Mouse (Mus musculus) kidney, embryonic 14.5 days (tissue): ENCODE results near the gene Dnajc28. TPM values are rescaled to one million over a fixed set of nuclear protein-coding genes. Genes with fewer than 3 reads are reported as not detected.
A peak's percentile ranks its signal among the peaks of the same experiment; 100 is the strongest.

Experiments used
- ATAC-seq: fragments of 200-750 bp; cut with Nextera tagmentation; 2 replicates; pipeline ENCODE4 v1.8.0; 2017; ENCODE audit warnings: moderate number of reproducible peaks, mild to moderate bottlenecking, moderate TSS enrichment, moderate library complexity; ENCODE audit not compliant: low FRiP score, low TSS enrichment
- H3K27ac ChIP-seq: fragments of 300-500 bp; sonication (generic); 2 replicates; pipeline ENCODE4 v1.5.1; 2014; ENCODE audit warnings: low read depth, mild to moderate bottlenecking, low read length, moderate library complexity, mixed read lengths
- H3K27me3 ChIP-seq: fragments of 300-500 bp; sonication (generic); 2 replicates; pipeline ENCODE4 v1.6.1; 2014; ENCODE audit warnings: mild to moderate bottlenecking, low read length; ENCODE audit not compliant: control insufficient read depth, insufficient read depth
- H3K36me3 ChIP-seq: fragments of 300-500 bp; sonication (generic); 2 replicates; pipeline ENCODE4 v1.6.1; 2014; ENCODE audit warnings: low read length, mixed read lengths; ENCODE audit not compliant: control insufficient read depth, insufficient read depth
- H3K4me1 ChIP-seq: fragments of 300-500 bp; sonication (generic); 2 replicates; pipeline ENCODE4 v1.6.1; 2014; ENCODE audit warnings: low read length, mixed read lengths; ENCODE audit not compliant: control insufficient read depth, insufficient read depth
- H3K4me2 ChIP-seq: fragments of 300-500 bp; sonication (generic); replicated peaks from 2 replicates; pipeline ENCODE4 v1.6.1; 2014; ENCODE audit warnings: low read depth, mild to moderate bottlenecking, low read length
- H3K4me3 ChIP-seq: fragments of 300-500 bp; sonication (generic); 2 replicates; pipeline ENCODE4 v1.5.1; 2014; ENCODE audit warnings: mild to moderate bottlenecking, low read length
- H3K9ac ChIP-seq: fragments of 300-500 bp; sonication (generic); 2 replicates; pipeline ENCODE4 v1.6.1; 2014; ENCODE audit warnings: low read depth, mild to moderate bottlenecking, low read length, moderate library complexity
- H3K9me3 ChIP-seq: fragments of 300-500 bp; sonication (generic); 2 replicates; pipeline ENCODE4 v1.6.1; 2016; ENCODE audit warnings: low read length; ENCODE audit not compliant: control insufficient read depth
- WGBS: fragments of 180-500 bp; shearing (Covaris S2); extraction: QIAGEN DNeasy Blood & Tissue Kit; methylation state at CpG from one replicate; pipeline ENCODE4 v1.1.7; 2014; 5-methylcytosine and 5-hydroxymethylcytosine counted together
- polyA plus RNA-seq: library from polyadenylated mRNA; unstranded; fragments of >200 nt; fragmentation: Nextera tagmentation; extraction: Ambion mirVana; gene quantifications from 2 replicates; pipeline ENCODE4 v1.2.1, GENCODE M21; 2014

Dnajc28 gene
- 2.9 and 3.0 TPM in 2 replicates for polyA plus RNA-seq

- H3K27me3 ChIP-seq: 0 out of 2 replicates have a peak, but pooled peaks cover 3% of the 10 kb centered on the region
- H3K9ac ChIP-seq: peak within 1 kb of the TSS; percentile 66
- peak within 1 kb of the TSS; percentile 84 for H3K4me2 ChIP-seq
- peak within 1 kb of the TSS; percentile 60 for H3K4me3 ChIP-seq
- no peak within 1 kb of the TSS for H3K27ac ChIP-seq
- H3K36me3 ChIP-seq: peaks cover 39% of the 10 kb centered on the region
- no peaks in the 10 kb centered on the region for H3K4me1 ChIP-seq
- no peaks in the 10 kb centered on the region for H3K9me3 ChIP-seq
- peak; percentile 91 for ATAC-seq
- WGBS: 10% methylated on average over 39 of the region's 39 CpGs
Measured at GRCm38 (mm10) chr16:91618511-91619501, at the start of gene Dnajc28. Gene Dnajc28 (minus strand): TSS chr16:91619026.

DNA sequence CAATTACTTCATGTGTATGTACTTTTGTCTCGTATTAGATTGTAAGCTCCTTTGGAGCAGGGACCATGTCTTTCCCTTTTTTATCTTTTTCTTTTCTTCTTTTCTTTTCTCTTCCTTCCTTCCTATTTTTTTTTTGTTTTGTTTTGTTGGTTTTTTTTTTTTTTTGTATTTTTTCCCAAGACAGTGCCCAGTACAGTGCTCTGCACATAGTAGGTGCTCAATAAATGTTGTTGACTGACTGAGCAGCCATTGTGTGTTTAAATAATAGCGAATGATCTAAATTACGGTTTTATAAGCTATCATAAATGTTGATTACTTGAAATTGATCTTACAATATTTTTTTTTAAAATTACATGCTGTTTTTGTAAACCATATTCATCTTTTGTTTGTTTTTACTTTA lies 45.0 kb upstream of the Dnajc28 start:
- peaks cover 90% of the 10 kb centered on the region for H3K36me3 ChIP-seq
- no peak overlapping the region for H3K4me2 ChIP-seq
- 0 out of 2 replicates have a peak, but pooled peaks cover 5% of the 10 kb centered on the region for H3K9me3 ChIP-seq
- no peak overlapping the region for H3K27ac ChIP-seq
- no peaks in the 10 kb centered on the region for H3K27me3 ChIP-seq
- no peak overlapping the region for H3K9ac ChIP-seq
- no peak for ATAC-seq
- H3K4me3 ChIP-seq: no peak overlapping the region
- WGBS: 95% methylated on average over 3 of the region's 3 CpGs
- no peaks in the 10 kb centered on the region for H3K4me1 ChIP-seq

DNA sequence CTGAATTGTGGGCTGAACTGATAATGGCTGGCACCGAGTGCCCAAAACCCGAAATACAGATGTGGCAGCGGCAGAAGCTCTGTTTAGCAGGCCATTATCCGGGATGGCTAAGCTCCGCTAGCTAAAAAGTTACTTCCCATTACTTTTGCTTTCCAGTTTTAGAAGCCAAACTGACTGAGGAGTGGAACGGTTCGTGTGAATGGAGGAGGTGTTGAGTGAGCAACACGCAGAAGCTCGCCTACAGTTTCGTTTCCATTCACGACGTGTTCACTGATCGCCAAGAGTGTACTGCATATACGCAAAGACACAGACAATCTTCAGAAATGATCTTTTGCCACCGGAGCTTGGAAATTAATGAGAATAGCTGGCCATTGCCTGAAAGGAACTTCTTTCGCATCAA lies 43.5 kb upstream of the Dnajc28 start:
- Histone ChIP-seq H3K9ac (no peak overlapping the region), H3K4me3 (no peak overlapping the region), H3K9me3 (0 out of 2 replicates have a peak, but pooled peaks cover 5% of the 10 kb centered on the region), H3K27ac (no peak overlapping the region), H3K4me1 (no peaks in the 10 kb centered on the region), H3K36me3 (peaks cover 96% of the 10 kb centered on the region), H3K4me2 (no peak overlapping the region), H3K27me3 (no peaks in the 10 kb centered on the region)
- no peak for ATAC-seq
- WGBS: 94% methylated on average over 16 of the region's 16 CpGs

DNA sequence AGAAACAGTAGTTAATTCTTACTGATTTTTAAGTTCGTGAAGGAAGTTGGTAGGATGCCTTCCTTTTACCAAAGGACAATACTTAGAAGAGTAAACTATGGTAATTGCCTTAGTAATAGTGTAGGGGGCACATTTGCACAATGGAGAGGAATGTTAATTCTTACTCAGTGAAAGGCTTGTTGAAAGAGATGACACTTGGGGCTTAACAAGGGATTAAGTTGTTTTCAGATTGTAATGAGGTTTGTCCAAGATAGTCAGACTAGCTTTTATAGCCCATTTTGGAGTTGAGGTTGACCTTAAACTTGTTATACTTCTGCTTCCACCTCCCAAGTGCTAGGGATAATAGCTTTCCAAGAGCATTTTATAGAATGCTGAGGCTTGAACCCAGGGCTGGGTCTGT lies 42.6 kb upstream of the Dnajc28 start:
- Histone ChIP-seq H3K36me3 (peaks cover 96% of the 10 kb centered on the region), H3K4me2 (no peak overlapping the region), H3K4me3 (no peak overlapping the region), H3K9ac (no peak overlapping the region), H3K27me3 (no peaks in the 10 kb centered on the region), H3K27ac (no peak overlapping the region), H3K9me3 (0 out of 2 replicates have a peak, but pooled peaks cover 5% of the 10 kb centered on the region), H3K4me1 (no peaks in the 10 kb centered on the region)
- WGBS: 93% methylated on average over 1 of the region's 1 CpGs
- no peak for ATAC-seq

- Histone ChIP-seq H3K27ac (no peak overlapping the region), H3K9ac (no peak overlapping the region), H3K27me3 (no peaks in the 10 kb centered on the region), H3K4me2 (no peak overlapping the region), H3K4me1 (no peaks in the 10 kb centered on the region), H3K9me3 (0 out of 2 replicates have a peak, but pooled peaks cover 5% of the 10 kb centered on the region), H3K4me3 (no peak overlapping the region), H3K36me3 (peaks cover 96% of the 10 kb centered on the region)
- ATAC-seq: no peak
- 98% methylated on average over 20 of the region's 20 CpGs for WGBS
Measured at GRCm38 (mm10) chr16:91659798-91660197, 41.0 kb upstream of the Dnajc28 start.

- H3K9me3 ChIP-seq: 0 out of 2 replicates have a peak, but pooled peaks cover 5% of the 10 kb centered on the region
- H3K27ac ChIP-seq: no peak overlapping the region
- H3K9ac ChIP-seq: no peak overlapping the region
- H3K36me3 ChIP-seq: peaks cover 92% of the 10 kb centered on the region
- 93% methylated on average over 5 of the region's 5 CpGs for WGBS
- H3K27me3 ChIP-seq: no peaks in the 10 kb centered on the region
- no peak for ATAC-seq
- H3K4me1 ChIP-seq: no peaks in the 10 kb centered on the region
- no peak overlapping the region for H3K4me3 ChIP-seq
- H3K4me2 ChIP-seq: no peak overlapping the region
Measured at GRCm38 (mm10) chr16:91658471-91658870, 39.6 kb upstream of the Dnajc28 start.

DNA sequence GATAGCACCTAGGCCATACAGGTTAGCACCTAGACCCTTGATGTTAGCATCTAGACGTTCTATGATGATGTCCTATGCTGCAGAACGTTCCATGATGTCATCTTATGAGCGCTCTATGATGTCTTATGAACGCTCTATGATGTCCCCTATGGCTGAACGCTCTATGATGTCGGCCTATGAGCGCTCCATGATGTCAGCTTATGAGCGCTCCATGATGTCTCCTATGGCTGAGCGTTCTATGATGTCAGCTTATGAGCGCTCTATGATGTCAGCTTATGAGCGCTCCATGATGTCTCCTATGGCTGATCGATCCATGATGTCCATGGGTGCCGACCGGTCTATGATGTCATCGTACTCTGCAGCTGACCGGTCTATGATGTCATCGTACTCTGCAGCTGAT lies 38.5 kb upstream of the Dnajc28 start:
- no peak overlapping the region for H3K4me3 ChIP-seq
- H3K36me3 ChIP-seq: peaks cover 91% of the 10 kb centered on the region
- H3K27ac ChIP-seq: no peak overlapping the region
- no peak overlapping the region for H3K4me2 ChIP-seq
- no peaks in the 10 kb centered on the region for H3K4me1 ChIP-seq
- H3K9me3 ChIP-seq: 0 out of 2 replicates have a peak, but pooled peaks cover 5% of the 10 kb centered on the region
- H3K9ac ChIP-seq: no peak overlapping the region
- no peaks in the 10 kb centered on the region for H3K27me3 ChIP-seq
- peak; percentile 55; the same call in 1 of the 2 replicates for ATAC-seq
- 96% methylated on average over 17 of the region's 17 CpGs for WGBS

DNA sequence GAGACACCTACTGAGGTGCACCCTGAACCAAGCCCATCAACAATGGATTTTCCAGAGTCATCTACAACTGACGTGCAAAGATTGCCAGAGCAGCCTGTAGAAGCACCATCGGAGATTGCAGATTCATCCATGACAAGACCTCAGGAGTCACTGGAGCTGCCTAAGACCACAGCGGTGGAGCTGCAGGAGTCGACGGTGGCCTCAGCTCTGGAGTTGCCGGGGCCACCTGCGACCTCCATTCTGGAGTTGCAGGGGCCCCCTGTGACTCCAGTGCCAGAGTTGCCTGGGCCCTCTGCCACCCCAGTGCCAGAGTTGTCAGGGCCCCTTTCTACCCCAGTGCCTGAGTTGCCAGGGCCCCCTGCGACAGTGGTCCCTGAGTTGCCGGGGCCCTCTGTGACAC lies 36.5 kb upstream of the Dnajc28 start:
- H3K9me3 ChIP-seq: 0 out of 2 replicates have a peak, but pooled peaks cover 5% of the 10 kb centered on the region
- H3K4me1 ChIP-seq: peaks cover under 1% of the 10 kb centered on the region; the same call in 1 of the 2 replicates
- no peak overlapping the region for H3K4me3 ChIP-seq
- no peaks in the 10 kb centered on the region for H3K27me3 ChIP-seq
- H3K4me2 ChIP-seq: no peak overlapping the region
- no peak for ATAC-seq
- peaks cover 81% of the 10 kb centered on the region for H3K36me3 ChIP-seq
- WGBS: 99% methylated on average over 9 of the region's 9 CpGs
- H3K9ac ChIP-seq: no peak overlapping the region
- no peak overlapping the region for H3K27ac ChIP-seq

DNA sequence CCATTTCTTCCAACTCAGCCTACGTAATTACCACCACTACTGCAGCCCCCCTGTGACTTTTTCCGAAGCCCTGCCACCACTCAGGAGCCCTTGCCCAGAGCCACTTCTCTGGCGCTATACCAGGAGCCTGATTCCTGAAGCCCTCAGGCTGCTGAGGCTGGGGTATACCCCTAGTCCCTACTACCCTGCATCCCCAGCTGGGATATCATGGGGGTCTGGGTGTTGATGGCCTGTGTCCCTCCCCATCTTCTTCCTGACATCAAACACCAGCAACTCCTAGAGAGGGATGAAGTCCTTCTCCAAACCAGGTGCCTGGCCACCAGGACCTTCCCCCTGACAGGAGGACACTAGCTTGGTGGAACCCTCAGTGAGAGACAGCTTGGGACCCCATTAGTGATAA lies 33.4 kb upstream of the Dnajc28 start:
- no peak overlapping the region for H3K9ac ChIP-seq
- 98% methylated on average over 3 of the region's 3 CpGs for WGBS
- H3K4me3 ChIP-seq: no peak overlapping the region
- H3K9me3 ChIP-seq: no peaks in the 10 kb centered on the region
- no peak overlapping the region for H3K4me2 ChIP-seq
- peaks cover 50% of the 10 kb centered on the region for H3K36me3 ChIP-seq
- peaks cover 9% of the 10 kb centered on the region; the same call in 1 of the 2 replicates for H3K4me1 ChIP-seq
- H3K27me3 ChIP-seq: no peaks in the 10 kb centered on the region
- no peak overlapping the region for H3K27ac ChIP-seq
- ATAC-seq: no peak
